Mouse (Mus musculus): ENCODE results near the gene Slc25a20.

DNA sequence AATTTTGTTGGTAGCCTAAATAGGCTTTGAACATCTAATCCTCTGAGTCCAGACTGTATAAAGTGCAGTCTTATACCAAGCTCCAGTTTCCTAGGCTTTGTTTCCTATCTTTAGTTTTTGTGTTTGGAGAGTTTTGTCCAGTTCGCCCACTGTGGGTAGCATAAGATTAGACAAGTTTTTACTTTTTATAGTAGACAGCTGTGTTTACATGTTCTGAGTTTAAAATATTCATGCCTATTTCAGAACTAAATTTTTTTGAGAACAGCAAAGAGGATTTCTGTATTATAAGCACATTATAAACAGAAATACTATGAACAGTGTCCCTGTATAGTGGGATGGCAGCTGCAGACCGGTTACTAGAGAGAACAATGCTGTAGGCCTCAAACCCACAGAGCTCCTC is 45.3 kb downstream of the Slc25a20 start:
- TF ChIP-seq EP300 (IDR thresholded peaks at IDR 0.05; ENCODE audit: low read depth) (no peak), CTCF (IDR thresholded peaks at IDR 0.05; ENCODE audit: low read depth) (no peak)
